Mouse (Mus musculus): ENCODE results near the gene Yy1. TPM values are rescaled to one million over a fixed set of nuclear protein-coding genes. Genes with fewer than 3 reads are reported as not detected.

Yy1 gene
- 74.2 and 77.6 TPM in 2 replicates for total RNA-seq (2021)
- long read RNA-seq, experiment 1, full-length matches to known transcripts, result 19 of 34 reads
- long read RNA-seq, experiment 1, partial matches to known transcripts, result 1 of 34 reads
- long read RNA-seq, experiment 1, other reads (novel, unspliced or antisense), result 14 of 34 reads
- long read RNA-seq, experiment 2, full-length matches to known transcripts, result 22 of 30 reads
- long read RNA-seq, experiment 2, partial matches to known transcripts, result 1 of 30 reads
- long read RNA-seq, experiment 2, other reads (novel, unspliced or antisense), result 7 of 30 reads

- peak; percentile 99 for DNase-seq
Observed at GRCm38 (mm10) chr12:108792546-108793452, at the start of gene Yy1. Gene Yy1 (plus strand): TSS chr12:108792973.

DNA sequence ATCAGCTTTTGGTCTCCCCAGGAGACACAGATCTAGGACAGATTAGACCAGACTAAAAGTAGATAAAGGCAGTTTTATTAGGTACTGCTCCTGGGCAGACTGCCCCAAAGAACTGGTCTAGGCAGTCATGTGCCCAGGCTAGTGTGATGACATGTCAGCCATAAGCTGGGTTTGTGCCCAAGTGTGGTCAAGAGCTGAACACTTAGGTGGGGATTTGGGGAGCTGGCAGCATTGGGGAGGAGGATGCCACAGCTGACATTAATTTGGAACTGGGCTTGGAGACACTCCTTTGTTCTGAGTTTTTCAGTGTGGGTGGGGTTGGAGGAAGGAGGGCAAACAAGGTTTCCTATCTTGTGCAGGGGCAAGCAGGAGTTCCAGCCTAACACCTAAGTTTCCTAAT is 46.8 kb upstream of the Yy1 start:
- no peak for DNase-seq

DNA sequence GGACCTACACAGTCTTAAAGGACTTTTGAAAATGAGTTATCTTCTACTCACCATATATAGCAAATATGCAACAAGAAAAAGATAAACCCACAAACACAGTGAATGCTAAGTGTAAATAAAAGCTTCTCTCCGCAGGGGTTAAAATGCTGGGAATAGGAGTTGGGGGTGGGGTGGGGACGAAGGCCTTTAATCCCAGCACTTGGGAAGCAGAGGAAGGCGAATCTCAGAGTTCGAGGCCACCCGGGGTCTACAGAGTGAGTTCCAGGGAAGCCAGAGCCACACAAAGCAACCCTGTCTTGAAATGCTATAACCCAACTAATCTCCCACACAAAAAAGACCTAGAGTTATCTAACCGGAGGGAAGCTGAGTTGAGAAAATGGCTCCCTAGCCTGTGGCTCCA is 43.8 kb upstream of the Yy1 start:
- no peak for DNase-seq

DNA sequence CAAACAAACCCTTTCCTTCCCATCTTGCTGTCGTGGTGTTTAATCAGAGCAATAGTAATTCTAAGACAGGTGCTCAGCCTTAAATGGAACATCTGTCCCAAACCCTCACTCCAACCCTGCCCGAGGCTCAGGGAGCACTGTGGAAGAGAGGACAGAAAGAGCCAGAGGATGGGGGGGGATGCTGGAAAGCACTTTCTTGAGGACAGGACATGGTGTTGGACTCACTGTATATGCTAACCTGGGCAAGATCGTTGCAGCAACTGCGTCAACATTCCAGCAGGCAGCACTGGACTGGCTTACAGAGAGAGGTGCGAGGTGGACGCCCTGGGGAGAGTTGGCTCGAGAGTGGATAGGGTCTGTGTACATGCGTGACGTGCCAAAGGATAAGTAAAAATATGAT is 43.3 kb upstream of the Yy1 start:
- DNase-seq, result no peak

DNA sequence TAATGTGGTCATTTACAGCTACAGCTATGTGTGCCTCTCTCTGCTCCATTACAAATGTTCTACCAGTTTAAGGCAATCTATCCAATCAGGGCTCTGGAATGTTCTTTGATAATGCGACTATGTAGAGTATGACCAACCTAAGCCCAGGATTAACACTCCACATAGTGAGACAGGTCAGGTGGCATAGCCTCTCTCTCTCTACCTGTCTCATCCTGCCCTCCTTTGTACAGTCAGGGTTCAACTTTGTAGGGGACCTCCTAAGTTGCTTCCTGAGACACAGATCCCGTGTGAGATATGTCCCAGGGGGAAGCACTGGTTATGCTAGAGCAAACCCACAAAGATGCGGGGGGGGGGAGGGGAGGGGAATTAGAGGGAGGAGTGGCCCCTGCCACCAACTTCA is 42.5 kb upstream of the Yy1 start:
- DNase-seq, result no peak

- DNase-seq, result no peak
Observed at GRCm38 (mm10) chr12:108751790-108752189, 41.0 kb upstream of the Yy1 start.

GRCm38 (mm10) chr12:108755141-108755540 is 37.6 kb upstream of the Yy1 start:
- no peak for DNase-seq

GRCm38 (mm10) chr12:108756611-108757010 is 36.2 kb upstream of the Yy1 start:
- DNase-seq, result peak; percentile 31

DNA sequence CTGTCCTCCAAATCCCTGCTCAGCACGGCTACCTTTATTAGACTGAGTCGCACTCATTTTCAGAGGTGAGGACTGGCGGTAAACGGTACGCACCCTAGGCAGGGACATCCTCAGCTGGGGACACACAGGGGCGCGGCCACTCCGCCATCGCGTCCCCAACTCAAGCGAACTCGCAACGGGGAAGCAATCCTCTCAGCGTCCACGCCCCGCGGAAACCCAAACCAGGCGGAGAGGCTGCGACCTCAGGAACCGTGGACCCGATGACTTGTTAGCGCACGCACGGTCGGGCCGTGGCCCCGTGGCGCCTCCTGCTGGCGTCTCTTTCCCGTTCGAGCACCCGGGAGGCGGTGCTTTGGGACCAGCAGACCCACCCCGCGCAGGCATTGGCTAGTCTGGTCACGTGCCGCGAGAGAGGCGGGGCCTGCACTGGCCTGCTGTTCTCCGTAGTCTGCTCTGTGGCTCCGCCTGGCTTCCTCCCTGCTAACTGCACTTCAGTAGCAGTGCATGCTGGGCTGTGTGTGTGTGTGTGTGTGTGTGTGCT is 35.0 kb upstream of the Yy1 start:
- DNase-seq, result peak; percentile 100

GRCm38 (mm10) chr12:108758273-108758672 is 34.5 kb upstream of the Yy1 start:
- no peak for DNase-seq

GRCm38 (mm10) chr12:108758682-108759081 is 34.1 kb upstream of the Yy1 start:
- DNase-seq, result no peak

DNA sequence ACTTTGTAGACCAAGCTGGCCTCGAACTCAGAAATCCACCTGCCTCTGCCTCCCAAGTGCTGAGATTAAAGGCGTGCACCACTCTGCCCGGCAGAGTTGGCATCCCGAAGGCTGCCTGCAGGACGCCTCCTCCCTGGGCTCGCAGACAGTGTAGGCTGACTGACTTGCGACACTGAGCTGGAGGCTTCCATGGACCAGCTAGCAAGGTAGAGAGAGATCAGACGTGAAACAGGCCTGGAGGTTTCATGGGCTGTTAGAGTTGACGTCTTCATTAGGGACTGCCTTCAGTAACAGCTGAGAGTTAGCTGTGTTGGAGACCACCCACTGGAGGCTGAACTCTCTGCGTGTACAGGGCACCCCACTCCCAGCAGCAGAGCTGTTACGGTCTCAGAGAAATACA is 33.5 kb upstream of the Yy1 start:
- no peak for DNase-seq

DNA sequence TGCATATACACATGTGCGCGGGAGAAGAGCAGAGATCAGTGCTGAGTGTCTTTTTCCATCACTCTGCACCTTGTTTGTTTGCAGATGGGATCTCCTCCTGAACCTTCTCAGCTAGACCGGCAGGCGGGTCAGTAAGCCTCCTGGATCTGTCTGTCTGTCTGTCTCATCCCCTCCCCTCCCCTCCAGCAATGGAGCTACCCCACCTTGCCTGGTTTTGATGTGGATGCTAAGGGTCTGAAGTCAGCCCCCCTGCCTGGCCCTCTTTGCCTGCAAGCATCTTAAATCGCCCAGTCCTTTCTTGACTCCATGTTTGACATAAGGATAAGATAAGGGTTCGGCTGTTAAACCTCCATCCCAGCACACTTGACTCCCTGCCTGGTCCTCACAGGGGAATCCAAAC is 32.8 kb upstream of the Yy1 start:
- no peak for DNase-seq

- peak; percentile 52 for DNase-seq
Observed at GRCm38 (mm10) chr12:108760500-108761020, 32.2 kb upstream of the Yy1 start.

- DNase-seq, result peak; percentile 39
Observed at GRCm38 (mm10) chr12:108761209-108761608, 31.6 kb upstream of the Yy1 start.

DNA sequence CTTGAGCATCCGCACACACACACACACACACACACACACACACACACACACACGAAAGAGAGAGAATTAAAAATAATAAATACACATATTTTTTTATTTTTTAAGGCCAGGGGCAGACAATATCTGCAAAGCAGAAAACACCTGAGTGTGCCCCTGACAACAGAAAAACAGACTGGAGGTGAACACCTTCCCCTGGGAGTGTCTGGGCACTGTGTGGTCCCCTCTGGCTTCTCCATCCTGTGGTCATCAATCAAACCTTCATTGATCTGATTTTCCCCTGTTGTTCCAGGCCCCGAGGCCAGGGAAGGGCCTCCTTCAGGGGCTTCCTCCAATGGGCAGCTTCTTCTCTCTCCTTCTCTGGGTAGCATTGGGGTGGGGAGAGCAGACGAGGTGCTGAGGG is 31.1 kb upstream of the Yy1 start:
- no peak for DNase-seq

- DNase-seq, result no peak
Observed at GRCm38 (mm10) chr12:108763057-108763796, 29.5 kb upstream of the Yy1 start.

- no peak for DNase-seq
Observed at GRCm38 (mm10) chr12:108764917-108765678, 27.7 kb upstream of the Yy1 start.

DNA sequence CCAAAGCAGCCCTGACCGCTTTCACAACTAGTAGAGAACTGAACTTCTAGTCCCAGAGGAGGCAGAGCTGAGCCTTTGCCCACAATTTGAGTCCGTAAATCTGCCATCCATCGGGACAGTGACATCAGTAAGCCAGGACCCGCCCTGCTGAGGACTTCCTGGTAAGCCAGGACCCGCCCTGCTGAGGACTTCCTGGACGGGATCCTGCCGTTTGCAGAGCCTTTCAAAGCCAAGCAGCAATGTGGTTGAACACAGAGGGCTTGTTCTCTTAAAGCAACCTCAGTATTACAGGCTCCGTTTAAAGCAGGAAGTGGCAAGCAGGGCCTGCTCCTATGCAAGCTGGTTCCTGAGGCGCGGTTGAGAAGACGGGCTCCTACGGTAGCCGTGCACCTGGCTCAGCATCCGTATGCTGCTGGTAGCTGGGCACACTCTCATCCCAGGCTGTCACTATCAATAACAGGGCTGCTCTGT is 27.0 kb upstream of the Yy1 start:
- DNase-seq, result peak; percentile 89

DNA sequence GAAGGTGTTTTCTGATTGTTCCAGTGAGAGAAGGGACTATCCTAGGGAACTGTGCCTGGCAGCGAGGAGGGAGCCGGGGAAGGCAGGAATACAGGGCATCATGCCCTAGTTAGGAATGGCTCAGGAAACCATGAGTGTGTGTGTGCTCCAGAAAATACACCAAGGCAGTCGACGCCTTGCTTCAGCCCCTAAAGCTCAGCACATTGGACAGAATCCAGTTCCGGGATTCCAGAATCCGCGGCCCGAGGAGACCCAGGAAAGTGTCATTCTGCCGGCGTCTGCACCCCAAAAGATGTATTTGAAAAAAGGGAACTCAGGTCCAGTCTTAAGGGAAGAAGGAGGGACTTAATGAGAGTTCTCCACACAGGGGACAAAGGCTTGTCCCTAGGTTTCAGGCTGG is 26.5 kb upstream of the Yy1 start:
- DNase-seq, result no peak

DNA sequence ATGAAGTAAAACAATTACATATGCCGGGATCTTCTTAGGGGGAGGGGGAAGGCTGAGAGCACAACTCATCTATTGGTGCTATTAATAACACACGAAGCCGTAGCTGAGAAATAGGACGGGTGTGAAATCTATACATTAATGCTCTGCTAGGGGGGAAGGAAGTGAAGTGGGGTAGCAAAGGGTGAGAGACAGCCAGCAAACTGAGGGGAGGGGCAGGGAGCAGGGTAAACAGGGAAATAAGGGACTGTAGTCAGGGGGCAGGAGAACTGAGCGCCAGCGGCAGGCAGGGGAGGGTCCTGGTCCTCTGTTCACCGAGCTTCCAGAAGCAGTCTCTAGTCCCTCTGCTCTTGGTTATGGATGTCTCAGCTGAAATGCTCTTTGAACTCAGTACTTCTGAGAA is 25.9 kb upstream of the Yy1 start:
- DNase-seq, result no peak
